Mouse (Mus musculus) embryonic facial prominence, embryonic 12.5 days (tissue): Measurements from ENCODE around the gene Nanog. TPM values are rescaled to one million over a fixed set of nuclear protein-coding genes. Genes with fewer than 3 reads are reported as not detected.
"Not testable (repeated sequence)": the region's sequence is repeated elsewhere in the genome, so short reads cannot be mapped to it uniquely, and the experiment has no call there.

ENCODE experiments used
- ATAC-seq: fragments of 200-750 bp; cut with Nextera tagmentation; 2 replicates; pipeline ENCODE4 v1.8.0; 2017; ENCODE audit not compliant: insufficient number of reproducible peaks, insufficient read depth, low FRiP score, low TSS enrichment
- H3K27ac ChIP-seq: fragments of 300-500 bp; sonication (generic); 2 replicates; pipeline ENCODE4 v1.5.1; 2016; ENCODE audit warnings: mild to moderate bottlenecking
- H3K27me3 ChIP-seq: fragments of 300-500 bp; sonication (generic); 2 replicates; pipeline ENCODE4 v1.6.1; 2016; ENCODE audit warnings: mild to moderate bottlenecking, moderate library complexity
- H3K36me3 ChIP-seq: fragments of 300-500 bp; sonication (generic); 2 replicates; pipeline ENCODE4 v1.6.1; 2016; ENCODE audit warnings: mild to moderate bottlenecking
- H3K4me1 ChIP-seq: fragments of 300-500 bp; sonication (generic); 2 replicates; pipeline ENCODE4 v1.6.1; 2016
- H3K4me2 ChIP-seq: fragments of 300-500 bp; sonication (generic); replicated peaks from 2 replicates; pipeline ENCODE4 v1.6.1; 2016; ENCODE audit warnings: mild to moderate bottlenecking, moderate library complexity
- H3K4me3 ChIP-seq: fragments of 300-500 bp; sonication (generic); 2 replicates; pipeline ENCODE4 v1.5.1; 2016; ENCODE audit warnings: mild to moderate bottlenecking
- H3K9ac ChIP-seq: fragments of 300-500 bp; sonication (generic); 2 replicates; pipeline ENCODE4 v1.6.1; 2016; ENCODE audit warnings: mild to moderate bottlenecking, moderate library complexity
- H3K9me3 ChIP-seq: fragments of 300-500 bp; sonication (generic); 2 replicates; pipeline ENCODE4 v1.6.1; 2016; ENCODE audit warnings: mild to moderate bottlenecking, moderate library complexity
- WGBS: fragments of 180-500 bp; shearing (Covaris S2); methylation state at CpG from one replicate; pipeline ENCODE4 v1.1.7; 2016; 5-methylcytosine and 5-hydroxymethylcytosine counted together
- polyA plus RNA-seq: library from polyadenylated mRNA; unstranded; fragments of >200 nt; fragmentation: Nextera tagmentation; extraction: Ambion mirVana; gene quantifications from 2 replicates; pipeline ENCODE4 v1.2.1, GENCODE M21; 2016

Gene Nanog
- polyA plus RNA-seq, 1 experiment from 2014 or later: 0.33 TPM

DNA sequence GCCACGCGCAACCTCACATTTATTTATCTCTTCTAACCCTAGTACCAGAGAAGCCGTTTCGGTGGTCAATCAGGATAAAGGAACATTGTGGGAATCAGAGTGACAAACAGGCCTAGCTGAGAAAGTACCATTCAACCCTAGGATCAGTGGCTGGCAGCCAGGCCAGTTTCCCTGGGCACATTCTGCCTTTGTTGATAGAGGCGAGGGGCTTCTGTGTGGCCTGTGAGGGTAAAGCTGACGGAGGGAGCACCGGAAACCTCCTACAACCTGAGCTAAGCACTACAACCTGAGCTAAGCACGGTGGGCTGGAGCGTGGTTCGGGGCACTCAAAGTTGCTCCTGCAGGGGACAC lies 37.1 kb upstream of the Nanog start:
- WGBS: 26% methylated on average over 10 of the region's 10 CpGs
- peak overlapping the region; percentile 40 for H3K4me3 ChIP-seq
- no peak for ATAC-seq

DNA sequence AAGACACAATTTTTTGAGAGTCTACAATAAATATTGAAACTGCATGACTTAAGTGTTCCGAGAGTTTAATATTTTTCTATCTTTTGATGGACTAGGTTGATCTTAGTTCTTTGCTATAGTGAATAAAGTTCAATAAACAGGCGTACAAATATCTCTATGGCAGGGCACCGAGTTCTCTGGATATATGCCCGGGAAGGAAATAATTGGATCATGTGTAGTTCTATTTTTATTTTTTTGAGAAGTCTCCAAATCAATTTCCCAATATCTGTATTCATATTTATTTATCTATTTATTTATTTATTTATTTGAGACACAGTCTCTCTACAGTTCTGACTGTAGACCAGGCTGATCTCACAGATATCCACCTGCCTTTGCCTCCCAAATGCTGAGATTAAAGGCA lies 36.4 kb upstream of the Nanog start:
- Histone ChIP-seq H3K4me3 (no peak overlapping the region), H3K4me1 (no peaks in the 10 kb centered on the region), H3K36me3 (no peaks in the 10 kb centered on the region), H3K9ac (no peak overlapping the region), H3K9me3 (no peaks in the 10 kb centered on the region), H3K27me3 (no peaks in the 10 kb centered on the region), H3K4me2 (no peak overlapping the region), H3K27ac (no peak overlapping the region)
- no peak for ATAC-seq
- 89% methylated on average over 4 of the region's 4 CpGs for WGBS

More for the DNA sequence above, 37.1 kb upstream of the Nanog start:
- Histone ChIP-seq H3K9me3 (no peaks in the 10 kb centered on the region), H3K27ac (no peak overlapping the region), H3K4me1 (no peaks in the 10 kb centered on the region), H3K4me2 (peak overlapping the region; percentile 55), H3K9ac (peak overlapping the region; percentile 19; the same call in 1 of the 2 replicates), H3K36me3 (no peaks in the 10 kb centered on the region), H3K27me3 (no peaks in the 10 kb centered on the region)

DNA sequence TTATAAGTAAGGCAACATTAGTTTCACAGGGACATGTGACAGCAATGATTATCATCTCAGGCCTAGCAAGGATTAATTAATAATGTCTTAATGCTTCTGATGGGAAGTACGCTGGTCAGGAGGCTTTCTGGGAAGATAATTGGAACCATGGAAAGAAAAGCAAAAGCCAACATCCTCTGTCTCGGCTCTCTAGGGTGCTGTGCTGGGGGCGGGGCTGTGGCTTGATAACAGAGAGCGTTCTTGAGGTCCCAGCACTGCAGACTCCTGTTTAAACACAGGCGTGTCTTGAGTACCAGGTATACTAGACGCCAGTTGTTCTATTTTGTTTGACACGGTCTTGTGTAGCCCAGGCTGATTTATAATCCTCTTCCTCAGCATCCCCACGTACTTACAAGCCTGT lies 34.5 kb upstream of the Nanog start:
- H3K9ac ChIP-seq: no peak overlapping the region
- 51% methylated on average over 8 of the region's 8 CpGs for WGBS
- no peaks in the 10 kb centered on the region for H3K36me3 ChIP-seq
- H3K9me3 ChIP-seq: no peaks in the 10 kb centered on the region
- H3K27ac ChIP-seq: no peak overlapping the region
- H3K4me3 ChIP-seq: no peak overlapping the region
- H3K4me2 ChIP-seq: no peak overlapping the region
- H3K27me3 ChIP-seq: no peaks in the 10 kb centered on the region
- no peak for ATAC-seq
- H3K4me1 ChIP-seq: no peaks in the 10 kb centered on the region

DNA sequence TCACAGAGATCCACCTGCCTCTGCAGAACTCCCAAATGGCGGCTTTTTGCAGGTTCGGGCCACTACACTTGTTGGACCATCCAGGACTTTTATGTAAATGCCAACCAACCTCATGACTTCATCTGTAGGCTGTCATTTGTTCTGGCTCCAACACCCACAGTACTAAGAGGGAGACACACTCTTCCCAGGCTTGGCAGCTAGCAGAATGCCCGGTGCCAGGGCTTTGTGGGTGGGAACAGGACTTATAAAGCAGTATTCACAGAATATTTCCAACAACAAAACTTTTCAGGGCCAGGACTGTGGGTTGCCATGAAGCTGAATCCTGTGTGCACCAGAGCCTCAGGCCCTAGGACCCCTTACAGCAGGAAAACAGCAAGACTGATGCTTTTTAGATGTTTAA lies 24.6 kb upstream of the Nanog start:
- H3K4me1 ChIP-seq: no peaks in the 10 kb centered on the region
- no peak overlapping the region for H3K4me2 ChIP-seq
- ATAC-seq: no peak
- WGBS: 80% methylated on average over 3 of the region's 3 CpGs
- H3K9me3 ChIP-seq: no peaks in the 10 kb centered on the region
- no peak overlapping the region for H3K27ac ChIP-seq
- no peak overlapping the region for H3K4me3 ChIP-seq
- H3K36me3 ChIP-seq: no peaks in the 10 kb centered on the region
- no peak overlapping the region for H3K9ac ChIP-seq
- no peaks in the 10 kb centered on the region for H3K27me3 ChIP-seq

DNA sequence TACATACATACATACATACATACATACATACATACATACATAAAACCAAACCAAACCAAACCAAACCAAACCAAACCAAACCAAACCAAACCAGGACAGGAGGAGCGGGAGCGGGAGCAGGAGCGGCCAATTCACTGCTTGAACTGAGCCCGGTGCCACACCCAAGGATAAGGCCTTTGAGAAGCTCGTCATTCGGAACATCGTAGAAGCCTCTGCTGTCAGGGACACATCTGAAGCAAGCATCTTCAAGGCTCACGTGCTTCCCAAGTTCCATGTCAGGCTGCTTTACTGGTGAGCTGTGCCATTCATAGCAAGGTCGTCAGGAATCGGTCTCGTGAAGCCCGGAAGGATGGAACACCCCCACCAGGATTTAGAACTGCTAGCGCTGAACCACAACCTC lies 20.6 kb upstream of the Nanog start:
- WGBS: 92% methylated on average over 13 of the region's 13 CpGs
- Histone ChIP-seq H3K4me1 (no peaks in the 10 kb centered on the region), H3K4me2 (no peak overlapping the region), H3K27me3 (no peaks in the 10 kb centered on the region), H3K9ac (no peak overlapping the region), H3K27ac (no peak overlapping the region), H3K9me3 (no peaks in the 10 kb centered on the region), H3K36me3 (no peaks in the 10 kb centered on the region), H3K4me3 (no peak overlapping the region)
- ATAC-seq: no peak

DNA sequence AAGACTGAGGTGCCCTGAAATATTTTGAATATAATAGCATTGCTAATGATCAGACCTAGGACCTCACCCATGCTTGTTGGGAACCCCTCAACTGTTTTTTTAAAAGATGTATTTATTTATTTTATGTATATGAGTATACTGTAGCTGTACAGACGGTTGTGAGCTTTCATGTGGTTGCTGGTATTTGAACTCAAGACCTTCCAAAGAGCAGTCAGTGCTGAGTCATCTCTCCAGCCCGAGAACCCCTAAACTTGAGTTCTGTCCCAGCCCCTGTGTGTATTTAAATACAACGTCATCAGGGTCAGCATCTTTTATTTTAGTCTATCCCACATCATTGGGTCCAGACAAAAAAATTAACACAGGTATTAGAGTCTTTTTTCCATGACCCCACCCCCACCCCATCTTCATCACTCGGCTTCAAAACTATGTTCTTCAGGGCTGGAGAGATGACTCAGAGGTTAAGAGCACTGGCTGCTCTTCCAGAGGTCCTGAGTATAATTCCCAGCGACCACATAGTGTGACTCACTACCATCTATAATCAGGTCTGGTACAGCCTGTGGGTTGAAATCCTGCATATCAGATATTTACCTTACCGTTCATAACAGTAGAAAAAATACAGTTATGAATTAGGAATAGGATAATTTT lies 17.8 kb upstream of the Nanog start:
- WGBS: 82% methylated on average over 6 of the region's 6 CpGs
- Histone ChIP-seq H3K9ac (no peak overlapping the region), H3K36me3 (no peaks in the 10 kb centered on the region), H3K9me3 (no peaks in the 10 kb centered on the region), H3K4me3 (no peak overlapping the region), H3K4me1 (no peaks in the 10 kb centered on the region), H3K27ac (no peak overlapping the region), H3K27me3 (no peaks in the 10 kb centered on the region), H3K4me2 (no peak overlapping the region)
- ATAC-seq: no peak

DNA sequence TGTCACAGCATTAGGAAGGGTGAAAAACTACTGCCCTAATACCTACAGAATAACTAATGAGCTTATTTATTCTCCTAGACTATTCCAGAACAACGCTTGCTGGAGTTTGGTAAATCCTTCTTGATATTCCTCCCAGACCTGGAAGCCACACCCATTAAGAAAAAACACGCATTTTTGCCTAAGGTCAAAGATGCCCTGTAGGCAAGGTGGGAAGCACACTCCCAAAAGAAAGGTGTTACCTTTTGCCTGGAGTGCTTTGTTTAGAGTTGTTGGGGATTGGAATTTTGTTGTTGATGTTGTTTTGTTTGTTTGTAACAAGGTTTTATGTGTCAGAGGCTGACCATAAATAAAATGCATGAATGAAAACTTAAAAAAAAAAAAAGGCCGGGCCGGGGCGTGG lies 17.2 kb upstream of the Nanog start:
- H3K36me3 ChIP-seq: no peaks in the 10 kb centered on the region
- H3K9me3 ChIP-seq: no peaks in the 10 kb centered on the region
- no peak for ATAC-seq
- no peaks in the 10 kb centered on the region for H3K4me1 ChIP-seq
- H3K27ac ChIP-seq: no peak overlapping the region
- no peak overlapping the region for H3K4me3 ChIP-seq
- H3K27me3 ChIP-seq: no peaks in the 10 kb centered on the region
- no peak overlapping the region for H3K9ac ChIP-seq
- WGBS: 84% methylated on average over 5 of the region's 5 CpGs
- no peak overlapping the region for H3K4me2 ChIP-seq

DNA sequence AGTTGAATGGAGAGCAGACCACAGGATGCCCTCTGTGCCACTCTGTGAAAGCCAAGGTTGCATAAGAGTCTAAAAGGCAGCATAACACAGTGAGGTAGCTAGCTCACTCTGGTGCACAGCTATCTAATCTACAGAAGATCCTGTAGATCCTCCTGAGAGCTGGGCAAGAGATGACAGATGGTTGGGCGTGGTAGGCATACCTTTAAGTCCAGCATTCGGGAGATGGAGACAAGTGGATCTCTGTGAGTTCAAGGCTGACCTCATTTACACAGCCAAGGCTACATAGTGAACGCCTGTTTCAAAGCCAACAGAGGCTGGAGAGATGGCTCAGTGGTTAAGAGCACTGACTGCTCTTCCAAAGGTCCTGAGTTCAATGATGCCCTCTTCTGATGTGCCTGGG lies 11.9 kb upstream of the Nanog start:
- Histone ChIP-seq H3K36me3 (no peaks in the 10 kb centered on the region), H3K4me2 (no peak overlapping the region), H3K9me3 (no peaks in the 10 kb centered on the region), H3K27ac (no peak overlapping the region), H3K9ac (no peak overlapping the region), H3K4me1 (no peaks in the 10 kb centered on the region), H3K27me3 (no peaks in the 10 kb centered on the region), H3K4me3 (no peak overlapping the region)
- ATAC-seq: no peak
- WGBS: 92% methylated on average over 3 of the region's 3 CpGs

DNA sequence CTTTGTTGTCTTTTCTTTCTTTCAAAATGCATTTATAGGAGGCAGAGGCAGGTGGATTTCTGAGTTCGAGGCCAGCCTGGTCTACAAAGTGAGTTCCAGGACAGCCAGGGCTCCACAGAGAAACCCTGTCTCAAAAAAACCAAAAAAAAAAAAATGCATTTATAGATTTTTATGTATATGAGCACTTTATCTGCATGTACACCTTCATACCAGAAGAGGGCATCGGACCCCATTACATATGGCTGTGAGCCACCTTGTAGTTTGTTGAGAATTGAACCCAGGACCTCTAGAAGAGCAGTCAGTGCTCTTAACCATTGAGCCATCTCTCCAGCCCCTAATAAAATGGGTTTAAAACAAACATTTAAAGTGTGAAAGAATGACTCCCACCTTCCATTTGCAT lies 7.7 kb upstream of the Nanog start:
- not testable (repeated sequence) for H3K4me3 ChIP-seq, H3K4me2 ChIP-seq, H3K4me1 ChIP-seq, H3K27ac ChIP-seq, H3K9ac ChIP-seq, H3K36me3 ChIP-seq, H3K9me3 ChIP-seq, H3K27me3 ChIP-seq, ATAC-seq
- 83% methylated on average over 2 of the region's 2 CpGs for WGBS

DNA sequence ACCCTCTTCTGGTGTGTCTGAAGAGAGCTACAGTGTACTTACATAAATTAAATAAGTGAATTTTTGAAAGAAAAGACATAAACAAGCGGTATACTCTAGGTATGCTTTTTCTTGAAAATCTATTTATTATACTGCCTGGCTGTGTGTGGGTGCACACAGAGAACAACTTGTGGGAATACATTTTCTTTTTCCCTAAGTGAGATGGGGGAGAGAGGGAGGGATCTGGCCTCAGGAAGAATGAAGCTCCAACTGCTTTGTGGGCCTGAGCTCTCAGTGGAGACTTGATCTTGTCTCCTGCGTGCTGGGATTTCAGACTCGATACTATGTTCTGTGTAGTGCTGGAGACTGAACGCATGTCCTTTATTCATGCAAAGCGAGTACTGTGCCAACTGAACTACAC lies 5.5 kb upstream of the Nanog start:
- Histone ChIP-seq H3K27ac (0 out of 2 replicates have a peak overlapping the region, but pooled peaks have one; percentile 81), H3K4me2 (no peak overlapping the region), H3K9ac (no peak overlapping the region), H3K9me3 (no peaks in the 10 kb centered on the region), H3K4me1 (no peaks in the 10 kb centered on the region; the same call in 1 of the 2 replicates), H3K4me3 (no peak overlapping the region), H3K27me3 (peaks cover 11% of the 10 kb centered on the region), H3K36me3 (no peaks in the 10 kb centered on the region)
- WGBS: 79% methylated on average over 5 of the region's 5 CpGs
- ATAC-seq: no peak

DNA sequence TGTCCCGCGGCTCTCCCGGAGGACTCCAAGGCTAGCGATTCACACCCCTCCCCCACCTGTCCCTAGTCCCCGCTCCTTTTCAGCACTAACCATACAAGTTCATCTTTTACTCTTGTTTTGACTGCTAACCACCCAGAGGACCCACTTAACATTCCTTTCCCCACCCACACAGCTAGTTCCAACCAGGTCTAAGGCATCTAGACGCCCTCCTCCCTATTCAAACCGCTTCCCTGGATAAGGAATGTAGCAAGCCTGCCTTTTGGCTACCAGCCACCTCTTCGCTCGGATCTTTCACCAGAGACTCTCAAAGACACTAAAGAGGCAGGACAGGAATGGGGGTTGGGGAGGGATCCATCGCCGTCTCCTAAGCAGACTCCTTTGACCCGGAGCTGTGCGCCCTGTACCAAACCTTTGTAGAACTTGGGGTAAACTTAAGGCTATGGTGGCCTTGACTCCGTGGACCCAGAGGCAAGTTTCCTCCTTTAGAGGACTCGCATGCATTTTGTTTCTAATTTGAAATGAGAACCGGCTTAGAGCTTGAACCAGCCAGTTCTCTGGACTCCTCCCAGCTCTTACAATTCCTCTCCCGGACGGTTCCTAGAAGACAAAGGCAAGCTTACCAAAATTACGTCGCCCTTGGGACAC lies 4.7 kb upstream of the Nanog start:
- 4% methylated on average over 20 of the region's 20 CpGs for WGBS
- peak overlapping the region; percentile 17 for H3K4me3 ChIP-seq

DNA sequence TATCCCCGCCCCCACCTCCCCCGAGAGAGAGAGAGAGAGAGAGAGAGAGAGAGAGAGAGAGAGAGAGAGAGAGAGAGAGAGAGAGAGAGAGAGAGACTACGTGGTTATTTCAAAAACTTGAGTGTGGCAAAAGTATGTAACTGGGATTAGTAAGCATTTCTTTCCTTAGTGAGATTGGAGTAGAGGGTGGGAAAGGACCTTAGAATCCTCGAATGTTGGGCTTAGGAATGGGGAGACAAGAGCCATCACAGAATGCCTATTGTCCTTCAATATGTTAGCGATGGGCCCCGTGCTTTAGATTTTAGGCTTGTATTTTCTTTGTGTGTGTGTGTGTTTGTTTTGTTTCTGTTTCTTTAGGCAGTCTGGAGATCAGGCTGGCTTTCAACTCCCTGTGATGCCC lies 4.0 kb upstream of the Nanog start:
- no peaks in the 10 kb centered on the region for H3K36me3 ChIP-seq
- no peaks in the 10 kb centered on the region for H3K9me3 ChIP-seq
- H3K4me1 ChIP-seq: no peaks in the 10 kb centered on the region; the same call in 1 of the 2 replicates
- 15% methylated on average over 6 of the region's 6 CpGs for WGBS
- no peak overlapping the region for H3K9ac ChIP-seq
- no peak overlapping the region for H3K4me3 ChIP-seq
- peaks cover 24% of the 10 kb centered on the region for H3K27me3 ChIP-seq
- peak overlapping the region; percentile 81; the same call in 1 of the 2 replicates for H3K27ac ChIP-seq
- H3K4me2 ChIP-seq: peak overlapping the region; percentile 46
- ATAC-seq: no peak

More for the DNA sequence above, 4.7 kb upstream of the Nanog start:
- H3K36me3 ChIP-seq: no peaks in the 10 kb centered on the region
- H3K27ac ChIP-seq: peak overlapping the region; percentile 81
- peak overlapping the region; percentile 31; the same call in 1 of the 2 replicates for H3K9ac ChIP-seq
- peak overlapping the region; percentile 46 for H3K4me2 ChIP-seq
- H3K9me3 ChIP-seq: no peaks in the 10 kb centered on the region
- H3K4me1 ChIP-seq: no peaks in the 10 kb centered on the region; the same call in 1 of the 2 replicates
- peak; percentile 77; the same call in 1 of the 2 replicates for ATAC-seq
- H3K27me3 ChIP-seq: peaks cover 18% of the 10 kb centered on the region
